Mouse (Mus musculus) olfactory bulb, adult 2 months (tissue): ENCODE data around the gene Tmem109.

Source experiments
- CTCF ChIP-seq: fragments of 200-500 bp; IDR thresholded peaks from 2 replicates; pipeline ENCODE4 v1.5.1; 2012; ENCODE audit warnings: low read depth, mild to moderate bottlenecking, low read length, moderate library complexity; ENCODE audit not compliant: insufficient read depth
- POLR2A ChIP-seq: fragments of 200-500 bp; IDR thresholded peaks from 2 replicates; pipeline ENCODE4 v1.6.1; 2012; ENCODE audit warnings: mild to moderate bottlenecking, low read depth, low read length, moderate library complexity; ENCODE audit not compliant: insufficient read depth

GRCm38 (mm10) chr19:10822534-10822933 is 59.3 kb downstream of the Tmem109 start:
- TF ChIP-seq CTCF (no peak), POLR2A (no peak)
